Comparison of ENCODE assay signal across 1 mouse cellular context in genomic region chr3:138225331-138225730, GRCm38 (mm10).
A peak's percentile ranks its signal among the peaks of the same experiment; 100 is the strongest.
TF ChIP-seq lines count a peak whose summit lies in the region.

No protein-coding gene starts in this region.

TF ChIP-seq in CH12.LX, 34 proteins besides CTCF, POLR2A, EP300 and RAD21:
- TF ChIP-seq MEF2A (IDR thresholded peaks at IDR 0.05; ENCODE audit: borderline replicate concordance, low read depth, low read length) (no peak), PAX5 (IDR thresholded peaks at IDR 0.05; ENCODE audit: low read length) (no peak), MXI1 (IDR thresholded peaks at IDR 0.05; ENCODE audit: low read depth, low read length) (no peak), MAX (IDR thresholded peaks at IDR 0.05; ENCODE audit: low read length) (0 out of 2 replicates have a peak, but pooled peaks have one; percentile 4)
